Mouse (Mus musculus) kidney, embryonic 15.5 days (tissue): Measurements from ENCODE around the gene Pde11a. TPM values are rescaled to one million over a fixed set of nuclear protein-coding genes. Genes with fewer than 3 reads are reported as not detected.

Source experiments
- ATAC-seq: fragments of 200-750 bp; cut with Nextera tagmentation; replicated peaks from 2 replicates; pipeline ENCODE4 v1.8.0; 2017; ENCODE audit warnings: moderate TSS enrichment; ENCODE audit not compliant: low FRiP score
- H3K27ac ChIP-seq: fragments of 300-500 bp; sonication (generic); 2 replicates; pipeline ENCODE4 v1.5.1; 2015; ENCODE audit warnings: mild to moderate bottlenecking, inconsistent platforms
- H3K27me3 ChIP-seq: fragments of 300-500 bp; sonication (generic); 2 replicates; pipeline ENCODE4 v1.6.1; 2015; ENCODE audit warnings: inconsistent platforms
- H3K36me3 ChIP-seq: fragments of 300-500 bp; sonication (generic); 2 replicates; pipeline ENCODE4 v1.6.1; 2015; ENCODE audit warnings: inconsistent platforms
- H3K4me1 ChIP-seq: fragments of 300-500 bp; sonication (generic); 2 replicates; pipeline ENCODE4 v1.6.1; 2015; ENCODE audit warnings: inconsistent platforms
- H3K4me2 ChIP-seq: fragments of 300-500 bp; sonication (generic); 2 replicates; pipeline ENCODE4 v1.6.1; 2015; ENCODE audit warnings: moderate library complexity, mild to moderate bottlenecking, inconsistent platforms
- H3K4me3 ChIP-seq: fragments of 300-500 bp; sonication (generic); replicated peaks from 2 replicates; pipeline ENCODE4 v1.5.1; 2015; ENCODE audit warnings: mild to moderate bottlenecking, inconsistent platforms
- H3K9ac ChIP-seq: fragments of 300-500 bp; sonication (generic); 2 replicates; pipeline ENCODE4 v1.6.1; 2015; ENCODE audit warnings: mild to moderate bottlenecking, inconsistent platforms
- H3K9me3 ChIP-seq: fragments of 300-500 bp; sonication (generic); replicated peaks from 2 replicates; pipeline ENCODE4 v1.6.1; 2016; ENCODE audit warnings: inconsistent platforms
- WGBS: fragments of 180-500 bp; shearing (Covaris S2); methylation state at CpG from one replicate; pipeline ENCODE4 v1.1.7; 2015; ENCODE audit warnings: mixed read lengths; 5-methylcytosine and 5-hydroxymethylcytosine counted together
- microRNA-seq: library from miRNA; unstranded; fragments of <30 nt; microRNA quantifications from one replicate; pipeline ENCODE4, GENCODE M21; 2016
- polyA plus RNA-seq: library from polyadenylated mRNA; unstranded; fragments of >200 nt; fragmentation: Nextera tagmentation; extraction: Ambion mirVana; gene quantifications from 2 replicates; pipeline ENCODE4 v1.2.1, GENCODE M21; 2015

The Pde11a gene
- polyA plus RNA-seq, 1 experiment from 2014 or later: 1.9 TPM

GRCm38 (mm10) chr2:75953320-75953719 is 385.3 kb downstream of the Pde11a start:
- Histone ChIP-seq H3K9ac (no peak overlapping the region), H3K4me2 (no peak overlapping the region), H3K4me1 (no peaks in the 10 kb centered on the region), H3K27me3 (no peaks in the 10 kb centered on the region), H3K9me3 (no peaks in the 10 kb centered on the region), H3K27ac (no peak overlapping the region), H3K4me3 (no peak overlapping the region), H3K36me3 (no peaks in the 10 kb centered on the region)
- 92% methylated on average over 5 of the region's 5 CpGs for WGBS
- ATAC-seq: no peak

DNA sequence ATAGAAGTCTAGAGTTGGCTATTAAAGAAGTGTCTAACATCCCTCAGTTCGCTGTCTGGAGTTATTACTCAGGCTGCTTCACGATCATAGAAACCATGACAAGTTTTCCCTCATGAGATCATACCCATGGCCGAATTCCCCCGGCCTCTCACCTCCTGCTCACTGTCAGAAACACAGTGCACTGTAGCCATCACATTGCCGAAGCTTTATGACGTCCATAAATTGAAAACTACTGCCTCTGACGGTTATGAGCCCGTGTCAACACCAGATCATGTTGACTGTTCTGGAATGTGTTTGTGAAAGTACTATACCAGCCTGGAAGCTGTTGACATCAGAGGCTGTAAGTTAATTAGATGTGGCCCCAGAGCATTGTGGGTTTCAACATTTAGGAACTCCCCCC is 387.9 kb downstream of the Pde11a start:
- no peaks in the 10 kb centered on the region for H3K36me3 ChIP-seq
- no peak overlapping the region for H3K27ac ChIP-seq
- H3K4me1 ChIP-seq: no peaks in the 10 kb centered on the region
- H3K9ac ChIP-seq: no peak overlapping the region
- H3K4me2 ChIP-seq: no peak overlapping the region
- no peaks in the 10 kb centered on the region for H3K27me3 ChIP-seq
- 73% methylated on average over 8 of the region's 8 CpGs for WGBS
- H3K4me3 ChIP-seq: no peak overlapping the region
- ATAC-seq: no peak
- H3K9me3 ChIP-seq: no peaks in the 10 kb centered on the region

Small RNA genes lying within 50 kb of the gene (microRNA-seq; reads per million reads assigned to microRNA genes)
- not detected for gene Gm44337

Other genes with a start within 250 kb of the Pde11a start
- gene Cyct, start 21.7 kb upstream of the Pde11a start, polyA plus RNA-seq: not detected in 2 replicates
- gene Rbm45, start 31.2 kb upstream of the Pde11a start, polyA plus RNA-seq: 17.5 and 18.3 TPM in 2 replicates
- 18.3 and 20.1 TPM in 2 replicates for gene Osbpl6, start 67.7 kb upstream of the Pde11a start, polyA plus RNA-seq